Mouse (Mus musculus) embryonic facial prominence, embryonic 15.5 days (tissue): ENCODE measurements around the gene Unc5c. TPM values are rescaled to one million over a fixed set of nuclear protein-coding genes. Genes with fewer than 3 reads are reported as not detected.

Experiments
- ATAC-seq: fragments of 200-750 bp; cut with Nextera tagmentation; 2 replicates; pipeline ENCODE4 v1.8.0; 2017; ENCODE audit warnings: low read depth, moderate TSS enrichment; ENCODE audit not compliant: insufficient number of reproducible peaks, low FRiP score, low TSS enrichment
- H3K27ac ChIP-seq: fragments of 300-500 bp; sonication (generic); replicated peaks from 2 replicates; pipeline ENCODE4 v1.5.1; 2015; ENCODE audit warnings: mild to moderate bottlenecking, inconsistent platforms
- H3K27me3 ChIP-seq: fragments of 300-500 bp; sonication (generic); 2 replicates; pipeline ENCODE4 v1.6.1; 2015; ENCODE audit warnings: inconsistent platforms
- H3K36me3 ChIP-seq: fragments of 300-500 bp; sonication (generic); 2 replicates; pipeline ENCODE4 v1.6.1; 2015; ENCODE audit warnings: mild to moderate bottlenecking, inconsistent platforms
- H3K4me1 ChIP-seq: fragments of 300-500 bp; sonication (generic); 2 replicates; pipeline ENCODE4 v1.6.1; 2015; ENCODE audit warnings: inconsistent platforms
- H3K4me2 ChIP-seq: fragments of 300-500 bp; sonication (generic); replicated peaks from 2 replicates; pipeline ENCODE4 v1.6.1; 2015; ENCODE audit warnings: mild to moderate bottlenecking, inconsistent platforms
- H3K4me3 ChIP-seq: fragments of 300-500 bp; sonication (generic); replicated peaks from 2 replicates; pipeline ENCODE4 v1.5.1; 2015; ENCODE audit warnings: mild to moderate bottlenecking, inconsistent platforms
- H3K9ac ChIP-seq: fragments of 300-500 bp; sonication (generic); 2 replicates; pipeline ENCODE4 v1.6.1; 2015; ENCODE audit warnings: inconsistent platforms
- H3K9me3 ChIP-seq: fragments of 300-500 bp; sonication (generic); replicated peaks from 2 replicates; pipeline ENCODE4 v1.6.1; 2016; ENCODE audit warnings: inconsistent platforms
- WGBS: fragments of 180-500 bp; shearing (Covaris S2); methylation state at CpG from one replicate; pipeline ENCODE4 v1.1.7; 2015; 5-methylcytosine and 5-hydroxymethylcytosine counted together
- polyA plus RNA-seq: library from polyadenylated mRNA; unstranded; fragments of >200 nt; fragmentation: Nextera tagmentation; extraction: Ambion mirVana; gene quantifications from 2 replicates; pipeline ENCODE4 v1.2.1, GENCODE M21; 2015

Unc5c gene
- polyA plus RNA-seq, 1 experiment from 2014 or later, result 6.7 TPM

GRCm38 (mm10) chr3:141872337-141873042, 407.5 kb downstream of the Unc5c start:
- Histone ChIP-seq H3K4me3 (no peak overlapping the region), H3K36me3 (no peaks in the 10 kb centered on the region), H3K4me2 (no peak overlapping the region), H3K27me3 (no peaks in the 10 kb centered on the region), H3K27ac (no peak overlapping the region), H3K9me3 (no peaks in the 10 kb centered on the region), H3K4me1 (no peaks in the 10 kb centered on the region), H3K9ac (no peak overlapping the region)
- ATAC-seq, result no peak
- WGBS, result 78% methylated on average over 10 of the region's 10 CpGs

DNA sequence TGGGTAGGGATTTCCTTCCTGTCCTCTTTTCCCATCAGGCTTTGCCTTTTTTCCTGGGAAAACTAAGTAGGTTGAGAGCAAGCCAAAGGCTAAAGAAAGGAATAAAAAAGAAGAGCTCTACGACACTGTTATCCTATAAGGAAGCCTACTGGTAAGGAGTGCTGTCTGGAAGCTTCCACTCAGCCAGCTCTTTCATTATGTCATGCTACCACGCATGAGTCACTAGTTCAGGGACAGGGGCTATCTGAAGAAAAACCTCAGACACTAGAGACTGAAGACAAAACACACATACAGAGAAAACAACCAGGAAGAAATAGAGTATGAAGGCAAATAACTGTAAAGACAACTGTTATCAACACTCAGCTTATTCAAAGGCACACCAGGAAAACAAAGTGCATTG, 417.5 kb downstream of the Unc5c start:
- no peak overlapping the region for H3K4me3 ChIP-seq
- no peaks in the 10 kb centered on the region for H3K4me1 ChIP-seq
- no peaks in the 10 kb centered on the region for H3K36me3 ChIP-seq
- 80% methylated on average over 2 of the region's 2 CpGs for WGBS
- no peak overlapping the region for H3K9ac ChIP-seq
- no peak overlapping the region for H3K4me2 ChIP-seq
- no peaks in the 10 kb centered on the region for H3K27me3 ChIP-seq
- ATAC-seq, result no peak
- no peaks in the 10 kb centered on the region for H3K9me3 ChIP-seq
- no peak overlapping the region for H3K27ac ChIP-seq

- 96% methylated on average over 5 of the region's 5 CpGs for WGBS
- H3K9ac ChIP-seq, result no peak overlapping the region
- H3K27ac ChIP-seq, result no peak overlapping the region
- ATAC-seq, result no peak
- H3K36me3 ChIP-seq, result no peaks in the 10 kb centered on the region
- H3K4me2 ChIP-seq, result no peak overlapping the region
- no peaks in the 10 kb centered on the region for H3K4me1 ChIP-seq
- no peaks in the 10 kb centered on the region for H3K27me3 ChIP-seq
- H3K4me3 ChIP-seq, result no peak overlapping the region
- no peaks in the 10 kb centered on the region for H3K9me3 ChIP-seq
Observed at GRCm38 (mm10) chr3:141884190-141884589, 419.2 kb downstream of the Unc5c start.
